In genomic region chr2:136997104-136997503, GRCm38 (mm10) we compare ENCODE assay signal across 9 mouse cellular contexts.
DNase-seq lines count a peak whose midpoint lies in the region; ATAC-seq and TF ChIP-seq lines count a peak whose summit lies in the region.
"Had no signal": no experiment of that assay in that cellular context is flagged by ENCODE, and none has a peak within 500 bp of the region (broad histone marks: within the 10 kb centered on the region; RNA-seq: fewer than 3 reads in every experiment).

No protein-coding gene starts in this region.

- H3K4me2 ChIP-seq in embryonic facial prominence, embryonic 11.5 days (ENCODE audit: low read depth, low read length), result no peak overlapping the region
- H3K4me2 ChIP-seq in liver, embryonic 14.5 days (ENCODE audit: low read depth), result no peak overlapping the region
- no peak overlapping the region for H3K4me2 ChIP-seq in forebrain, embryonic 15.5 days (replicated peaks)
- H3K4me2 ChIP-seq: hindbrain, embryonic 15.5 days had no signal

- TF ChIP-seq EP300 in liver, embryonic 14.5 days (IDR thresholded peaks at IDR 0.05; ENCODE audit: low read depth), result no peak

- ATAC-seq in embryonic facial prominence, embryonic 11.5 days (replicated peaks; ENCODE audit: insufficient number of reproducible peaks, low FRiP score, low TSS enrichment, low read depth), result no peak
- no peak for ATAC-seq in liver, embryonic 14.5 days (ENCODE audit: insufficient read depth)
- ATAC-seq in megakaryocyte, adult 5-6 weeks (ENCODE audit: poor library complexity, severe bottlenecking), result peak; percentile 33; the same call in 1 of the 2 replicates
- no peak for ATAC-seq in forebrain, embryonic 15.5 days (replicated peaks)

- no peak overlapping the region for H3K4me3 ChIP-seq in embryonic facial prominence, embryonic 11.5 days (ENCODE audit: low read depth, low read length)
- no peak overlapping the region for H3K4me3 ChIP-seq in embryonic facial prominence, embryonic 10.5 days
- H3K4me3 ChIP-seq in liver, embryonic 14.5 days (ENCODE audit: insufficient read depth in 1 of 2, low read depth in 2 of 2, low read length in 2 of 2), result no peak overlapping the region
- H3K4me3 ChIP-seq in forebrain, embryonic 15.5 days, result no peak overlapping the region
- H3K4me3 ChIP-seq: hindbrain, embryonic 15.5 days had no signal

- peak; percentile 25; the same call in 1 of the 2 replicates for TF ChIP-seq CTCF in liver, embryonic 14.5 days (IDR thresholded peaks at IDR 0.05; ENCODE audit: low read depth)

- peak; percentile 49 for DNase-seq in embryonic facial prominence, embryonic 11.5 days (ENCODE audit: low spot score)
- DNase-seq in embryonic facial prominence, embryonic 10.5 days (ENCODE audit: low spot score), result no peak
- DNase-seq in liver, embryonic 14.5 days (ENCODE audit: low read depth in 3 of 3, low spot score in 3 of 3), result no peak
- no peak for DNase-seq in liver
- peak; percentile 39 for DNase-seq in fibroblast of lung, adult 2 months (ENCODE audit: low read depth)
- no peak for DNase-seq in layer of hippocampus, adult 9-10 months (ENCODE audit: low spot score)

- no peaks in the 10 kb centered on the region for H3K36me3 ChIP-seq in embryonic facial prominence, embryonic 11.5 days (replicated peaks; ENCODE audit: control insufficient read depth, insufficient read depth, low read depth, low read length)
- no peaks in the 10 kb centered on the region for H3K36me3 ChIP-seq in embryonic facial prominence, embryonic 10.5 days (replicated peaks)
- H3K36me3 ChIP-seq in liver, embryonic 14.5 days (replicated peaks; ENCODE audit: control insufficient read depth, insufficient read depth, low read depth), result no peaks in the 10 kb centered on the region
- no peaks in the 10 kb centered on the region for H3K36me3 ChIP-seq in forebrain, embryonic 15.5 days
- H3K36me3 ChIP-seq: hindbrain, embryonic 15.5 days had no signal

- no peak overlapping the region for H3K27ac ChIP-seq in embryonic facial prominence, embryonic 11.5 days (replicated peaks; ENCODE audit: low read depth, low read length)
- H3K27ac ChIP-seq in embryonic facial prominence, embryonic 10.5 days (replicated peaks), result no peak overlapping the region
- no peak overlapping the region for H3K27ac ChIP-seq in liver, embryonic 14.5 days
- H3K27ac ChIP-seq in forebrain, embryonic 15.5 days (replicated peaks), result no peak overlapping the region
- H3K27ac ChIP-seq: hindbrain, embryonic 15.5 days had no signal

- no peak overlapping the region for H3K9ac ChIP-seq in embryonic facial prominence, embryonic 11.5 days (replicated peaks; ENCODE audit: low read length)
- no peak overlapping the region for H3K9ac ChIP-seq in liver, embryonic 14.5 days (replicated peaks)
- H3K9ac ChIP-seq in forebrain, embryonic 15.5 days (replicated peaks), result no peak overlapping the region
- H3K9ac ChIP-seq: hindbrain, embryonic 15.5 days had no signal

- no peaks in the 10 kb centered on the region for H3K9me3 ChIP-seq in embryonic facial prominence, embryonic 11.5 days (replicated peaks; ENCODE audit: control insufficient read depth, low read length)
- H3K9me3 ChIP-seq in embryonic facial prominence, embryonic 10.5 days, result no peaks in the 10 kb centered on the region
- no peaks in the 10 kb centered on the region for H3K9me3 ChIP-seq in liver, embryonic 14.5 days (ENCODE audit: control insufficient read depth, low read length)
- H3K9me3 ChIP-seq in forebrain, embryonic 15.5 days, result no peaks in the 10 kb centered on the region
- H3K9me3 ChIP-seq: hindbrain, embryonic 15.5 days had no signal

- H3K4me1 ChIP-seq in embryonic facial prominence, embryonic 11.5 days (ENCODE audit: control insufficient read depth, insufficient read depth, low read length), result no peaks in the 10 kb centered on the region
- H3K4me1 ChIP-seq in embryonic facial prominence, embryonic 10.5 days, result peaks cover 19% of the 10 kb centered on the region
- no peaks in the 10 kb centered on the region for H3K4me1 ChIP-seq in liver, embryonic 14.5 days (replicated peaks; ENCODE audit: control insufficient read depth in 2 of 2, insufficient read depth in 2 of 2, low read length in 1 of 2)
- H3K4me1 ChIP-seq in forebrain, embryonic 15.5 days, result no peaks in the 10 kb centered on the region
- H3K4me1 ChIP-seq: hindbrain, embryonic 15.5 days had no signal

- no peaks in the 10 kb centered on the region for H3K27me3 ChIP-seq in embryonic facial prominence, embryonic 11.5 days (ENCODE audit: control insufficient read depth, insufficient read depth, low read length)
- H3K27me3 ChIP-seq in embryonic facial prominence, embryonic 10.5 days (replicated peaks; ENCODE audit: low read depth, poor library complexity, severe bottlenecking), result no peaks in the 10 kb centered on the region
- H3K27me3 ChIP-seq in liver, embryonic 14.5 days (ENCODE audit: control insufficient read depth, insufficient read depth, low read length), result no peaks in the 10 kb centered on the region
- H3K27me3 ChIP-seq in forebrain, embryonic 15.5 days, result no peaks in the 10 kb centered on the region
- H3K27me3 ChIP-seq: hindbrain, embryonic 15.5 days had no signal

Comparison
In these comparisons a context has a peak if more than half of its experiments do, and no peak if none do; other contexts are left out.
1. DNase-seq: peak in embryonic facial prominence, embryonic 11.5 days (single experiment) and fibroblast of lung, adult 2 months (single experiment); none in embryonic facial prominence, embryonic 10.5 days (single experiment), liver, embryonic 14.5 days (0 of 3), liver (single experiment) and layer of hippocampus, adult 9-10 months (single experiment).